Mouse (Mus musculus): Measurements from ENCODE around the gene Mei4.

Mei4 gene

GRCm38 (mm10) chr9:82136119-82136518 is 272.6 kb downstream of the Mei4 start:
- no peak for DNase-seq (ENCODE audit: low read depth, low spot score)

GRCm38 (mm10) chr9:82160143-82160542 is 296.7 kb downstream of the Mei4 start:
- no peak for DNase-seq (ENCODE audit: low read depth, low spot score)

GRCm38 (mm10) chr9:82162415-82162814 is 298.9 kb downstream of the Mei4 start:
- DNase-seq (ENCODE audit: low read depth, low spot score), result peak; percentile 2

GRCm38 (mm10) chr9:82217976-82218375 is 354.5 kb downstream of the Mei4 start:
- DNase-seq (ENCODE audit: low read depth, low spot score), result no peak

GRCm38 (mm10) chr9:82247695-82248445 is 384.4 kb downstream of the Mei4 start:
- peak; percentile 12 for DNase-seq (ENCODE audit: low read depth, low spot score)
